Mouse (Mus musculus): ENCODE results near the gene Rnf126. TPM values are rescaled to one million over a fixed set of nuclear protein-coding genes. Genes with fewer than 3 reads are reported as not detected.

Rnf126 gene
- polyA plus RNA-seq, 1 experiment from 2014 or later = 61.4 TPM

GRCm38 (mm10) chr10:79743650-79744365 is 22.9 kb downstream of the Rnf126 start:
- Histone ChIP-seq H3K36me3 (ENCODE audit: control insufficient read depth, insufficient read depth, low read length) (peaks cover 42% of the 10 kb centered on the region), H3K9ac (ENCODE audit: low read length) (no peak overlapping the region)
- WGBS = 89% methylated on average over 15 of the region's 15 CpGs

GRCm38 (mm10) chr10:79743161-79743560 is 23.6 kb downstream of the Rnf126 start:
- Histone ChIP-seq H3K4me3 (ENCODE audit: low read length) (no peak overlapping the region), H3K9ac (ENCODE audit: low read length) (no peak overlapping the region), H3K4me1 (replicated peaks; ENCODE audit: control insufficient read depth, insufficient read depth, low read length) (peaks cover 6% of the 10 kb centered on the region), H3K9me3 (ENCODE audit: control insufficient read depth, low read length) (peaks cover 29% of the 10 kb centered on the region), H3K27ac (ENCODE audit: low read length) (no peak overlapping the region), H3K36me3 (ENCODE audit: control insufficient read depth, insufficient read depth, low read length) (peaks cover 49% of the 10 kb centered on the region), H3K4me2 (ENCODE audit: low read depth, low read length) (no peak overlapping the region), H3K27me3 (ENCODE audit: control insufficient read depth, insufficient read depth, low read depth, low read length) (no peaks in the 10 kb centered on the region)
- 90% methylated on average over 11 of the region's 11 CpGs for WGBS
- ATAC-seq (ENCODE audit: low read depth) = no peak

More at GRCm38 (mm10) chr10:79743650-79744365, 22.9 kb downstream of the Rnf126 start:
- peaks cover 6% of the 10 kb centered on the region for H3K4me1 ChIP-seq (replicated peaks; ENCODE audit: control insufficient read depth, insufficient read depth, low read length)
- H3K27me3 ChIP-seq (ENCODE audit: control insufficient read depth, insufficient read depth, low read depth, low read length) = no peaks in the 10 kb centered on the region
- peaks cover 23% of the 10 kb centered on the region for H3K9me3 ChIP-seq (ENCODE audit: control insufficient read depth, low read length)
- H3K27ac ChIP-seq (ENCODE audit: low read length) = no peak overlapping the region
- H3K4me3 ChIP-seq (ENCODE audit: low read length) = no peak overlapping the region
- ATAC-seq (ENCODE audit: low read depth) = no peak
- H3K4me2 ChIP-seq (ENCODE audit: low read depth, low read length) = no peak overlapping the region

GRCm38 (mm10) chr10:79740863-79741262 is 25.9 kb downstream of the Rnf126 start:
- Histone ChIP-seq H3K4me1 (replicated peaks; ENCODE audit: control insufficient read depth, insufficient read depth, low read length) (peaks cover 6% of the 10 kb centered on the region), H3K27me3 (ENCODE audit: control insufficient read depth, insufficient read depth, low read depth, low read length) (peaks cover 2% of the 10 kb centered on the region; the same call in 1 of the 2 replicates), H3K36me3 (ENCODE audit: control insufficient read depth, insufficient read depth, low read length) (peaks cover 72% of the 10 kb centered on the region), H3K27ac (ENCODE audit: low read length) (no peak overlapping the region), H3K9ac (ENCODE audit: low read length) (no peak overlapping the region), H3K4me3 (ENCODE audit: low read length) (no peak overlapping the region), H3K4me2 (ENCODE audit: low read depth, low read length) (no peak overlapping the region), H3K9me3 (ENCODE audit: control insufficient read depth, low read length) (peaks cover 48% of the 10 kb centered on the region)
- 76% methylated on average over 11 of the region's 11 CpGs for WGBS
- no peak for ATAC-seq (ENCODE audit: low read depth)

GRCm38 (mm10) chr10:79739234-79739633 is 27.5 kb downstream of the Rnf126 start:
- no peaks in the 10 kb centered on the region for H3K4me1 ChIP-seq (replicated peaks; ENCODE audit: control insufficient read depth, insufficient read depth, low read length)
- WGBS = 95% methylated on average over 28 of the region's 28 CpGs
- H3K9me3 ChIP-seq (ENCODE audit: control insufficient read depth, low read length) = peaks cover 53% of the 10 kb centered on the region
- no peak for ATAC-seq (ENCODE audit: low read depth)
- H3K36me3 ChIP-seq (ENCODE audit: control insufficient read depth, insufficient read depth, low read length) = peaks cover 81% of the 10 kb centered on the region
- H3K4me2 ChIP-seq (ENCODE audit: low read depth, low read length) = no peak overlapping the region
- H3K9ac ChIP-seq (ENCODE audit: low read length) = no peak overlapping the region
- H3K27ac ChIP-seq (ENCODE audit: low read length) = no peak overlapping the region
- peaks cover 3% of the 10 kb centered on the region; the same call in 1 of the 2 replicates for H3K27me3 ChIP-seq (ENCODE audit: control insufficient read depth, insufficient read depth, low read depth, low read length)
- no peak overlapping the region for H3K4me3 ChIP-seq (ENCODE audit: low read length)

- no peak overlapping the region for H3K4me2 ChIP-seq (ENCODE audit: low read depth, low read length)
- H3K4me1 ChIP-seq (replicated peaks; ENCODE audit: control insufficient read depth, insufficient read depth, low read length) = no peaks in the 10 kb centered on the region
- peaks cover 53% of the 10 kb centered on the region for H3K9me3 ChIP-seq (ENCODE audit: control insufficient read depth, low read length)
- peaks cover 85% of the 10 kb centered on the region for H3K36me3 ChIP-seq (ENCODE audit: control insufficient read depth, insufficient read depth, low read length)
- 94% methylated on average over 10 of the region's 10 CpGs for WGBS
- no peak overlapping the region for H3K4me3 ChIP-seq (ENCODE audit: low read length)
- no peak overlapping the region for H3K27ac ChIP-seq (ENCODE audit: low read length)
- no peak overlapping the region for H3K9ac ChIP-seq (ENCODE audit: low read length)
- peaks cover 3% of the 10 kb centered on the region; the same call in 1 of the 2 replicates for H3K27me3 ChIP-seq (ENCODE audit: control insufficient read depth, insufficient read depth, low read depth, low read length)
- no peak for ATAC-seq (ENCODE audit: low read depth)
Measured at GRCm38 (mm10) chr10:79738259-79738658, 28.5 kb downstream of the Rnf126 start.

- H3K36me3 ChIP-seq (ENCODE audit: control insufficient read depth, insufficient read depth, low read length) = peaks cover 74% of the 10 kb centered on the region
- H3K9ac ChIP-seq (ENCODE audit: low read length) = no peak overlapping the region
- no peak overlapping the region for H3K4me3 ChIP-seq (ENCODE audit: low read length)
- peaks cover 3% of the 10 kb centered on the region; the same call in 1 of the 2 replicates for H3K27me3 ChIP-seq (ENCODE audit: control insufficient read depth, insufficient read depth, low read depth, low read length)
- ATAC-seq (ENCODE audit: low read depth) = no peak
- H3K9me3 ChIP-seq (ENCODE audit: control insufficient read depth, low read length) = peaks cover 53% of the 10 kb centered on the region
- 76% methylated on average over 12 of the region's 14 CpGs for WGBS
- H3K4me1 ChIP-seq (replicated peaks; ENCODE audit: control insufficient read depth, insufficient read depth, low read length) = no peaks in the 10 kb centered on the region
- H3K4me2 ChIP-seq (ENCODE audit: low read depth, low read length) = no peak overlapping the region
- no peak overlapping the region for H3K27ac ChIP-seq (ENCODE audit: low read length)
Measured at GRCm38 (mm10) chr10:79736706-79737105, 30.0 kb downstream of the Rnf126 start.

- Histone ChIP-seq H3K27me3 (ENCODE audit: control insufficient read depth, insufficient read depth, low read depth, low read length) (peaks cover 3% of the 10 kb centered on the region; the same call in 1 of the 2 replicates), H3K9ac (ENCODE audit: low read length) (no peak overlapping the region), H3K9me3 (ENCODE audit: control insufficient read depth, low read length) (peaks cover 46% of the 10 kb centered on the region), H3K4me2 (ENCODE audit: low read depth, low read length) (peak overlapping the region; percentile 22), H3K4me3 (ENCODE audit: low read length) (no peak overlapping the region), H3K4me1 (replicated peaks; ENCODE audit: control insufficient read depth, insufficient read depth, low read length) (no peaks in the 10 kb centered on the region), H3K27ac (ENCODE audit: low read length) (no peak overlapping the region), H3K36me3 (ENCODE audit: control insufficient read depth, insufficient read depth, low read length) (peaks cover 61% of the 10 kb centered on the region)
- WGBS = 23% methylated on average over 35 of the region's 52 CpGs
- ATAC-seq (ENCODE audit: low read depth) = 0 out of 2 replicates have a peak, but pooled peaks have one; percentile 30
Measured at GRCm38 (mm10) chr10:79735361-79735760, 31.4 kb downstream of the Rnf126 start.

- no peak overlapping the region for H3K27ac ChIP-seq (ENCODE audit: low read length)
- no peak overlapping the region for H3K4me2 ChIP-seq (ENCODE audit: low read depth, low read length)
- H3K9me3 ChIP-seq (ENCODE audit: control insufficient read depth, low read length) = peaks cover 31% of the 10 kb centered on the region
- peaks cover 46% of the 10 kb centered on the region for H3K36me3 ChIP-seq (ENCODE audit: control insufficient read depth, insufficient read depth, low read length)
- no peak overlapping the region for H3K4me3 ChIP-seq (ENCODE audit: low read length)
- no peak overlapping the region for H3K9ac ChIP-seq (ENCODE audit: low read length)
- 92% methylated on average over 15 of the region's 15 CpGs for WGBS
- H3K27me3 ChIP-seq (ENCODE audit: control insufficient read depth, insufficient read depth, low read depth, low read length) = peaks cover 3% of the 10 kb centered on the region; the same call in 1 of the 2 replicates
- ATAC-seq (ENCODE audit: low read depth) = no peak
- no peaks in the 10 kb centered on the region for H3K4me1 ChIP-seq (replicated peaks; ENCODE audit: control insufficient read depth, insufficient read depth, low read length)
Measured at GRCm38 (mm10) chr10:79733847-79734246, 32.9 kb downstream of the Rnf126 start.

GRCm38 (mm10) chr10:79732500-79732899 is 34.3 kb downstream of the Rnf126 start:
- H3K27me3 ChIP-seq (ENCODE audit: control insufficient read depth, insufficient read depth, low read depth, low read length) = peaks cover 3% of the 10 kb centered on the region; the same call in 1 of the 2 replicates
- H3K27ac ChIP-seq (ENCODE audit: low read length) = no peak overlapping the region
- no peak for ATAC-seq (ENCODE audit: low read depth)
- H3K36me3 ChIP-seq (ENCODE audit: control insufficient read depth, insufficient read depth, low read length) = peaks cover 32% of the 10 kb centered on the region
- H3K4me1 ChIP-seq (replicated peaks; ENCODE audit: control insufficient read depth, insufficient read depth, low read length) = no peaks in the 10 kb centered on the region
- no peak overlapping the region for H3K4me2 ChIP-seq (ENCODE audit: low read depth, low read length)
- no peak overlapping the region for H3K9ac ChIP-seq (ENCODE audit: low read length)
- no peak overlapping the region for H3K4me3 ChIP-seq (ENCODE audit: low read length)
- WGBS = 95% methylated on average over 1 of the region's 1 CpGs
- peaks cover 19% of the 10 kb centered on the region for H3K9me3 ChIP-seq (ENCODE audit: control insufficient read depth, low read length)

Data from lung, embryonic 16.5 days (tissue).